Mouse (Mus musculus) MEL (cell line): ENCODE data around the gene Maf. TPM values are rescaled to one million over a fixed set of nuclear protein-coding genes. Genes with fewer than 3 reads are reported as not detected.

ENCODE experiments used
- DNase-seq: peaks from one replicate; pipeline ENCODE4 v3.0.0; 2011; ENCODE audit warnings: low read depth, low spot score
- H3K27ac ChIP-seq: 2 replicates; pipeline ENCODE4 v1.5.1; 2012; ENCODE audit warnings: low read depth, mild to moderate bottlenecking, control low read depth, low read length, moderate library complexity; ENCODE audit not compliant: control insufficient read depth
- H3K27me3 ChIP-seq, 2 experiments: fragments of 150-350 bp in 1 of 2; sonication (generic) in 1 of 2; 2 replicates each; pipeline ENCODE4 v1.6.1; 2012; ENCODE audit warnings: low read length in 2 of 2, mild to moderate bottlenecking in 2 of 2, improper control_type of control experiment in 1 of 2, moderate library complexity in 1 of 2; ENCODE audit not compliant: insufficient read depth in 2 of 2, control insufficient read depth in 1 of 2
- H3K36me3 ChIP-seq, 2 experiments: 2 replicates each; pipeline ENCODE4 v1.6.1; 2012 to 2014; ENCODE audit warnings: low read length in 2 of 2, improper control_type of control experiment in 1 of 2, inconsistent platforms in 1 of 2, mild to moderate bottlenecking in 1 of 2; ENCODE audit not compliant: insufficient read depth in 2 of 2, control insufficient read depth in 1 of 2
- H3K4me1 ChIP-seq, 2 experiments: fragments of 150-350 bp in 1 of 2; sonication (generic) in 1 of 2; 2 replicates each; pipeline ENCODE4 v1.6.1; 2012; ENCODE audit warnings: low read length in 2 of 2, improper control_type of control experiment in 1 of 2, mild to moderate bottlenecking in 1 of 2; ENCODE audit not compliant: insufficient read depth in 2 of 2, control insufficient read depth in 1 of 2
- H3K4me3 ChIP-seq, 2 experiments: fragments of 150-350 bp in 1 of 2; sonication (generic) in 1 of 2; 2 replicates each; pipeline ENCODE4 v1.5.1; 2012; ENCODE audit warnings: low read depth in 2 of 2, low read length in 2 of 2, mild to moderate bottlenecking in 2 of 2, moderate library complexity in 2 of 2, control low read depth in 1 of 2, improper control_type of control experiment in 1 of 2; ENCODE audit not compliant: control insufficient read depth in 1 of 2, insufficient read depth in 1 of 2
- H3K79me2 ChIP-seq: 2 replicates; pipeline ENCODE4 v1.6.1; 2012; ENCODE audit warnings: mild to moderate bottlenecking, low read length, moderate library complexity; ENCODE audit not compliant: control insufficient read depth, poor library complexity, insufficient read depth
- H3K9ac ChIP-seq: 2 replicates; pipeline ENCODE4 v1.6.1; 2012; ENCODE audit warnings: low read depth, mild to moderate bottlenecking, control low read depth, low read length, moderate library complexity; ENCODE audit not compliant: control insufficient read depth, poor library complexity, severe bottlenecking
- H3K9me3 ChIP-seq: fragments of 150-350 bp; sonication (generic); replicated peaks from 2 replicates; pipeline ENCODE4 v1.6.1; 2012; ENCODE audit warnings: mild to moderate bottlenecking, low read length, improper control_type of control experiment, moderate library complexity; ENCODE audit not compliant: insufficient read depth
- BHLHE40 ChIP-seq: IDR thresholded peaks from 2 replicates; pipeline ENCODE4 v1.6.1; 2012; ENCODE audit warnings: low read depth, mild to moderate bottlenecking, inconsistent platforms, low read length, improper control_type of control experiment, borderline replicate concordance
- E2F4 ChIP-seq: IDR thresholded peaks from 2 replicates; pipeline ENCODE4 v1.6.1; 2011; ENCODE audit warnings: low read depth, low read length, improper control_type of control experiment, borderline replicate concordance
- EP300 ChIP-seq, 2 experiments: IDR thresholded peaks; 2 replicates each; pipeline ENCODE4 v1.6.1; 2011; ENCODE audit warnings: improper control_type of control experiment in 2 of 2, low read length in 2 of 2, low read depth in 1 of 2, mild to moderate bottlenecking in 1 of 2
- ETS1 ChIP-seq: IDR thresholded peaks from 2 replicates; pipeline ENCODE4 v1.6.1; 2012; ENCODE audit warnings: low read depth, mild to moderate bottlenecking, inconsistent platforms, low read length, improper control_type of control experiment, moderate library complexity
- GATA1 ChIP-seq: IDR thresholded peaks from 2 replicates; pipeline ENCODE4 v1.6.1; 2011; ENCODE audit warnings: low read depth, low read length, improper control_type of control experiment
- HCFC1 ChIP-seq: IDR thresholded peaks from 2 replicates; pipeline ENCODE4 v1.6.1; 2012; ENCODE audit warnings: low read depth, mild to moderate bottlenecking, inconsistent platforms, low read length, improper control_type of control experiment, moderate library complexity
- JUND ChIP-seq: IDR thresholded peaks from 2 replicates; pipeline ENCODE4 v1.6.1; 2011; ENCODE audit warnings: low read depth, mild to moderate bottlenecking, improper control_type of control experiment, low read length
- MAX ChIP-seq: IDR thresholded peaks from 2 replicates; pipeline ENCODE4 v1.6.1; 2011; ENCODE audit warnings: low read length, improper control_type of control experiment
- MXI1 ChIP-seq: IDR thresholded peaks from 2 replicates; pipeline ENCODE4 v1.6.1; 2011; ENCODE audit warnings: mild to moderate bottlenecking, low read depth, low read length, improper control_type of control experiment
- MYB ChIP-seq: IDR thresholded peaks from 2 replicates; pipeline ENCODE4 v1.6.1; 2011; ENCODE audit warnings: mild to moderate bottlenecking, low read depth, low read length, improper control_type of control experiment
- MYC ChIP-seq: IDR thresholded peaks from 2 replicates; pipeline ENCODE4 v1.6.1; 2011; ENCODE audit warnings: low read depth, mild to moderate bottlenecking, low read length, improper control_type of control experiment, moderate library complexity
- POLR2AphosphoS2 ChIP-seq: IDR thresholded peaks from 2 replicates; pipeline ENCODE4 v1.6.1; 2011; ENCODE audit warnings: low read length, improper control_type of control experiment
- POLR2AphosphoS5 ChIP-seq: IDR thresholded peaks from 2 replicates; pipeline ENCODE4 v1.6.1; 2012; ENCODE audit warnings: low read depth, borderline replicate concordance, mild to moderate bottlenecking, inconsistent platforms, low read length, moderate library complexity, mixed read lengths
- SMC3 ChIP-seq: IDR thresholded peaks from 2 replicates; pipeline ENCODE4 v1.6.1; 2011; ENCODE audit warnings: low read depth, low read length, improper control_type of control experiment
- TCF12 ChIP-seq: IDR thresholded peaks from 2 replicates; pipeline ENCODE4 v1.6.1; 2014; ENCODE audit warnings: low read depth, mild to moderate bottlenecking, inconsistent platforms, low read length, improper control_type of control experiment, moderate library complexity
- UBTF ChIP-seq: IDR thresholded peaks from 2 replicates; pipeline ENCODE4 v1.6.1; 2012; ENCODE audit warnings: low read depth, mild to moderate bottlenecking, inconsistent platforms, low read length, improper control_type of control experiment, moderate library complexity, borderline replicate concordance; ENCODE audit not compliant: insufficient read depth
- ZC3H11A ChIP-seq: IDR thresholded peaks from 2 replicates; pipeline ENCODE4 v1.6.1; 2012; ENCODE audit warnings: low read depth, mild to moderate bottlenecking, inconsistent platforms, low read length, improper control_type of control experiment
- ZKSCAN1 ChIP-seq: IDR thresholded peaks from 2 replicates; pipeline ENCODE4 v1.6.1; 2012; ENCODE audit warnings: low read depth, mild to moderate bottlenecking, inconsistent platforms, low read length, improper control_type of control experiment, moderate library complexity
- ZMIZ1 ChIP-seq: IDR thresholded peaks from 2 replicates; pipeline ENCODE4 v1.6.1; 2012; ENCODE audit warnings: low read depth, mild to moderate bottlenecking, inconsistent platforms, low read length, improper control_type of control experiment, moderate library complexity
- ZNF384 ChIP-seq: IDR thresholded peaks from 2 replicates; pipeline ENCODE4 v1.6.1; 2012; ENCODE audit warnings: low read depth, mild to moderate bottlenecking, inconsistent platforms, low read length, improper control_type of control experiment
- polyA plus RNA-seq, 2 experiments: library from polyadenylated mRNA; stranded (reverse) in 1 of 2; unstranded in 1 of 2; fragments of >175 nt in 1 of 2; fragments of >200 nt in 1 of 2; gene quantifications; 2 replicates each; pipeline versions ENCODE4 v1.2.1 to v1.2.4; 2012; ENCODE audit warnings: low replicate concordance in 2 of 2, low read depth in 1 of 2; ENCODE audit not compliant: insufficient read length in 2 of 2, insufficient read depth in 1 of 2, missing spikeins in 1 of 2
- total RNA-seq: library from RNA; depleted of rRNA; stranded (reverse); fragments of 300-350 nt; gene quantifications from 2 replicates; pipeline ENCODE4 v1.2.3, GENCODE M21; 2012

Maf gene
- total and polyA plus RNA-seq, 3 experiments: not detected

DNA sequence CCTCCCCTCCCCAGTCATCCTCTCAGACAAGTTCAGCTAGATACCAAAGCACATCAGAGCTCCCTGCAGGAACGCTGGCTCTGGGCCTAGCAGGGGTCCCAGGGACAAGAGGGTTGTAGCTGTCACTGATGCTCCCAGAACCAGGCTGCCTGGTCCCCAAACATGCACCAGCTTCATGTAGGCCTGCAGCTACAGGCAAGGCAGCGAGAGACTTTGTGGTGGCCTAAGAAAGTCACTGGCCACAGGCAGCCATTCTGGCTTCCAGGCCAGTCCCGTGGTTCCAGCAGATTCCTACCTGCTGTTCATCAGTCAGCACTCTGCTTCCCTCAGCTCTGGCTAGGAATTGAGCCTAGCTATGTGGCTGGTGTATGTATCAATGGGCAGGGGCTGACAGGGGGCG is 10.9 kb downstream of the Maf start:
- Histone ChIP-seq H3K4me3 (no peak overlapping the region), H3K9me3 (no peaks in the 10 kb centered on the region), H3K27ac (no peak overlapping the region), H3K9ac (no peak overlapping the region), H3K36me3 (no peaks in the 10 kb centered on the region), H3K79me2 (no peaks in the 10 kb centered on the region), H3K27me3 (no peaks in the 10 kb centered on the region), H3K4me1 (no peaks in the 10 kb centered on the region)
- DNase-seq: no peak
- no peak for TF ChIP-seq EP300 (IDR thresholded peaks at IDR 0.05; ENCODE audit: low read depth in 1 of 2, low read length in 2 of 2)
- no peak for TF ChIP-seq ZMIZ1
- no peak for TF ChIP-seq POLR2AphosphoS5
- no peak for TF ChIP-seq JUND
- no peak for TF ChIP-seq MYC
- TF ChIP-seq ZKSCAN1: no peak
- no peak for TF ChIP-seq MYB
- no peak for TF ChIP-seq E2F4
- TF ChIP-seq BHLHE40: no peak
- no peak for TF ChIP-seq HCFC1
- no peak for TF ChIP-seq ZC3H11A
- no peak for TF ChIP-seq TCF12
- TF ChIP-seq MXI1: no peak
- TF ChIP-seq SMC3: no peak
- TF ChIP-seq GATA1: no peak
- TF ChIP-seq POLR2AphosphoS2: no peak
- TF ChIP-seq ZNF384: no peak
- TF ChIP-seq MAX: no peak

GRCm38 (mm10) chr8:115687349-115687748 is 20.2 kb downstream of the Maf start:
- no peak overlapping the region for H3K4me3 ChIP-seq
- no peaks in the 10 kb centered on the region for H3K4me1 ChIP-seq
- no peak for TF ChIP-seq ETS1
- no peak for TF ChIP-seq UBTF
- TF ChIP-seq SMC3: no peak
- H3K36me3 ChIP-seq: no peaks in the 10 kb centered on the region
- H3K9ac ChIP-seq: no peak overlapping the region
- no peak for DNase-seq
- H3K79me2 ChIP-seq: no peaks in the 10 kb centered on the region
- no peak overlapping the region for H3K27ac ChIP-seq
- no peaks in the 10 kb centered on the region for H3K9me3 ChIP-seq
- no peaks in the 10 kb centered on the region for H3K27me3 ChIP-seq
